Mouse (Mus musculus) stomach, postnatal 0 days (tissue): ENCODE results near the gene Src.

Experiments used
- CTCF ChIP-seq: IDR thresholded peaks from 2 replicates; pipeline ENCODE4 v1.5.1; 2016; ENCODE audit warnings: antibody characterized with exemption, low read depth, mild to moderate bottlenecking, moderate library complexity
- EP300 ChIP-seq: optimal IDR thresholded peaks from 2 replicates; pipeline ENCODE3; 2016; ENCODE audit warnings: antibody characterized with exemption

- TF ChIP-seq CTCF (no peak), EP300 (no peak)
Measured at GRCm38 (mm10) chr2:157506779-157507178, 88.5 kb downstream of the Src start.
